Mouse (Mus musculus) intestine, embryonic 14.5 days (tissue): ENCODE measurements around the gene Thap8. TPM values are rescaled to one million over a fixed set of nuclear protein-coding genes. Genes with fewer than 3 reads are reported as not detected.

ENCODE experiments used
- ATAC-seq: fragments of 200-750 bp; cut with Nextera tagmentation; replicated peaks from 2 replicates; pipeline ENCODE4 v1.8.0; 2017; ENCODE audit warnings: low read depth, moderate number of reproducible peaks, moderate TSS enrichment, moderate library complexity; ENCODE audit not compliant: low FRiP score, low TSS enrichment
- DNase-seq: peaks from one replicate; pipeline ENCODE4 v3.0.0-alpha.2; 2018; ENCODE audit warnings: low spot score
- H3K27ac ChIP-seq: fragments of 300-500 bp; sonication (generic); 2 replicates; pipeline ENCODE4 v1.5.1; 2014; ENCODE audit warnings: low read depth, mild to moderate bottlenecking, control low read depth
- H3K27me3 ChIP-seq: fragments of 300-500 bp; sonication (generic); replicated peaks from 2 replicates; pipeline ENCODE4 v1.6.1; 2014; ENCODE audit warnings: low read length, control low read depth; ENCODE audit not compliant: control insufficient read depth, insufficient read depth
- H3K36me3 ChIP-seq: fragments of 300-500 bp; sonication (generic); 2 replicates; pipeline ENCODE4 v1.6.1; 2014; ENCODE audit warnings: low read length, control low read depth; ENCODE audit not compliant: control insufficient read depth, insufficient read depth
- H3K4me1 ChIP-seq: fragments of 300-500 bp; sonication (generic); replicated peaks from 2 replicates; pipeline ENCODE4 v1.6.1; 2014; ENCODE audit warnings: low read length, control low read depth, mixed read lengths; ENCODE audit not compliant: control insufficient read depth, insufficient read depth
- H3K4me2 ChIP-seq: fragments of 300-500 bp; sonication (generic); 2 replicates; pipeline ENCODE4 v1.6.1; 2014; ENCODE audit warnings: low read length
- H3K4me3 ChIP-seq: fragments of 300-500 bp; sonication (generic); 2 replicates; pipeline ENCODE4 v1.5.1; 2014; ENCODE audit warnings: low read depth, low read length, control low read depth, mixed read lengths
- H3K9ac ChIP-seq: fragments of 300-500 bp; sonication (generic); 2 replicates; pipeline ENCODE4 v1.6.1; 2014; ENCODE audit warnings: mild to moderate bottlenecking, low read length
- H3K9me3 ChIP-seq: fragments of 300-500 bp; sonication (generic); 2 replicates; pipeline ENCODE4 v1.6.1; 2016; ENCODE audit warnings: low read length, control low read depth; ENCODE audit not compliant: control insufficient read depth
- WGBS: fragments of 180-500 bp; shearing (Covaris S2); extraction: QIAGEN DNeasy Blood & Tissue Kit; methylation state at CpG from one replicate; pipeline ENCODE4 v1.1.7; 2014; 5-methylcytosine and 5-hydroxymethylcytosine counted together
- polyA plus RNA-seq: library from polyadenylated mRNA; unstranded; fragments of >200 nt; fragmentation: Nextera tagmentation; extraction: Ambion mirVana; gene quantifications from 2 replicates; pipeline ENCODE4 v1.2.1, GENCODE M21; 2014

The Thap8 gene
- polyA plus RNA-seq, 1 experiment from 2014 or later: 0.26 TPM

GRCm38 (mm10) chr7:30279536-30279935 lies 358 bp upstream of the Thap8 start:
- Histone ChIP-seq H3K27ac (peak overlapping the region; percentile 99), H3K4me3 (peak overlapping the region; percentile 62), H3K9me3 (no peaks in the 10 kb centered on the region), H3K4me2 (peak overlapping the region; percentile 94), H3K27me3 (no peaks in the 10 kb centered on the region), H3K9ac (peak overlapping the region; percentile 49), H3K36me3 (no peaks in the 10 kb centered on the region), H3K4me1 (peaks cover 10% of the 10 kb centered on the region)
- DNase-seq: no peak
- WGBS: under 1% methylated on average over 6 of the region's 6 CpGs
- ATAC-seq: no peak

GRCm38 (mm10) chr7:30280670-30281138 lies 810 bp downstream of the Thap8 start:
- WGBS: under 1% methylated on average over 20 of the region's 20 CpGs
- H3K4me3 ChIP-seq: peak overlapping the region; percentile 62
- no peaks in the 10 kb centered on the region for H3K36me3 ChIP-seq
- peaks cover 10% of the 10 kb centered on the region for H3K4me1 ChIP-seq
- ATAC-seq: peak; percentile 89
- H3K27me3 ChIP-seq: no peaks in the 10 kb centered on the region
- peak overlapping the region; percentile 94 for H3K4me2 ChIP-seq
- peak; percentile 93 for DNase-seq
- peak overlapping the region; percentile 99 for H3K27ac ChIP-seq
- peak overlapping the region; percentile 49 for H3K9ac ChIP-seq
- no peaks in the 10 kb centered on the region for H3K9me3 ChIP-seq

GRCm38 (mm10) chr7:30281522-30281921 lies 1.6 kb downstream of the Thap8 start:
- DNase-seq (no peak), ATAC-seq (no peak)
- H3K27ac ChIP-seq: peak overlapping the region; percentile 99; the same call in 1 of the 2 replicates
- no peak overlapping the region for H3K4me3 ChIP-seq
- H3K36me3 ChIP-seq: no peaks in the 10 kb centered on the region
- 71% methylated on average over 4 of the region's 4 CpGs for WGBS
- H3K27me3 ChIP-seq: no peaks in the 10 kb centered on the region
- peaks cover 10% of the 10 kb centered on the region for H3K4me1 ChIP-seq
- no peaks in the 10 kb centered on the region for H3K9me3 ChIP-seq
- H3K4me2 ChIP-seq: peak overlapping the region; percentile 94
- H3K9ac ChIP-seq: no peak overlapping the region

GRCm38 (mm10) chr7:30282740-30283139 lies 2.8 kb downstream of the Thap8 start:
- WGBS: 78% methylated on average over 7 of the region's 7 CpGs
- no peak overlapping the region for H3K4me3 ChIP-seq
- ATAC-seq (no peak), DNase-seq (no peak)
- no peaks in the 10 kb centered on the region for H3K27me3 ChIP-seq
- H3K27ac ChIP-seq: no peak overlapping the region
- H3K4me1 ChIP-seq: peaks cover 10% of the 10 kb centered on the region
- H3K9me3 ChIP-seq: no peaks in the 10 kb centered on the region
- no peak overlapping the region for H3K4me2 ChIP-seq
- no peak overlapping the region for H3K9ac ChIP-seq
- H3K36me3 ChIP-seq: no peaks in the 10 kb centered on the region

- no peak overlapping the region for H3K4me3 ChIP-seq
- peaks cover 6% of the 10 kb centered on the region for H3K4me1 ChIP-seq
- H3K36me3 ChIP-seq: no peaks in the 10 kb centered on the region
- WGBS: 74% methylated on average over 8 of the region's 8 CpGs
- no peaks in the 10 kb centered on the region for H3K9me3 ChIP-seq
- no peak overlapping the region for H3K4me2 ChIP-seq
- no peak for ATAC-seq
- no peaks in the 10 kb centered on the region for H3K27me3 ChIP-seq
- no peak overlapping the region for H3K27ac ChIP-seq
- no peak overlapping the region for H3K9ac ChIP-seq
- DNase-seq: no peak
Observed at GRCm38 (mm10) chr7:30286701-30287410, 7.0 kb downstream of the Thap8 start.

- Histone ChIP-seq H3K9me3 (no peaks in the 10 kb centered on the region), H3K4me1 (peaks cover 6% of the 10 kb centered on the region), H3K4me2 (no peak overlapping the region), H3K36me3 (no peaks in the 10 kb centered on the region), H3K9ac (no peak overlapping the region), H3K27ac (no peak overlapping the region), H3K27me3 (no peaks in the 10 kb centered on the region), H3K4me3 (no peak overlapping the region)
- DNase-seq (no peak), ATAC-seq (no peak)
- WGBS: 62% methylated on average over 6 of the region's 6 CpGs
Observed at GRCm38 (mm10) chr7:30288046-30288445, 8.2 kb downstream of the Thap8 start.

- Histone ChIP-seq H3K4me3 (no peak overlapping the region), H3K4me1 (peaks cover 6% of the 10 kb centered on the region), H3K9me3 (no peaks in the 10 kb centered on the region), H3K9ac (no peak overlapping the region), H3K36me3 (peaks cover 7% of the 10 kb centered on the region), H3K4me2 (no peak overlapping the region), H3K27ac (0 out of 2 replicates have a peak overlapping the region, but pooled peaks have one; percentile 35), H3K27me3 (no peaks in the 10 kb centered on the region)
- DNase-seq: no peak
- ATAC-seq: no peak
- 70% methylated on average over 7 of the region's 7 CpGs for WGBS
Observed at GRCm38 (mm10) chr7:30289071-30289713, 9.3 kb downstream of the Thap8 start.

- Histone ChIP-seq H3K27ac (0 out of 2 replicates have a peak overlapping the region, but pooled peaks have one; percentile 35), H3K27me3 (no peaks in the 10 kb centered on the region), H3K4me1 (peaks cover 6% of the 10 kb centered on the region), H3K4me3 (no peak overlapping the region), H3K36me3 (peaks cover 9% of the 10 kb centered on the region), H3K4me2 (no peak overlapping the region), H3K9me3 (no peaks in the 10 kb centered on the region), H3K9ac (no peak overlapping the region)
- peak; percentile 53; the same call in 1 of the 2 replicates for ATAC-seq
- no peak for DNase-seq
- 53% methylated on average over 10 of the region's 10 CpGs for WGBS
Observed at GRCm38 (mm10) chr7:30289714-30290399, 10.0 kb downstream of the Thap8 start.
